ENCODE assay signal across 9 mouse cellular contexts in genomic region chr5:100846599-100846920, GRCm38 (mm10). TPM values are rescaled to one million over a fixed set of nuclear protein-coding genes. Genes with fewer than 3 reads are reported as not detected.
DNase-seq lines count a peak whose midpoint lies in the region; ATAC-seq and TF ChIP-seq lines count a peak whose summit lies in the region.
"Had no signal": no experiment of that assay in that cellular context is flagged by ENCODE, and none has a peak within 500 bp of the region (broad histone marks: within the 10 kb centered on the region; RNA-seq: fewer than 3 reads in every experiment).

No protein-coding gene starts in this region.

- peak overlapping the region; percentile 85 for H3K9ac ChIP-seq in heart, embryonic 16.5 days (ENCODE audit: low read length)
- peak overlapping the region; percentile 59 for H3K9ac ChIP-seq in forebrain, embryonic 14.5 days (ENCODE audit: low read length)
- H3K9ac ChIP-seq in liver, embryonic 16.5 days (ENCODE audit: low read depth, low read length): peak overlapping the region; percentile 59

- H3K27me3 ChIP-seq in heart, embryonic 16.5 days (ENCODE audit: control insufficient read depth, insufficient read depth, low read length): no peaks in the 10 kb centered on the region; the same call in 1 of the 2 replicates
- H3K27me3 ChIP-seq in E14TG2a.4 (ENCODE audit: insufficient read depth, low read length): peaks cover 51% of the 10 kb centered on the region
- H3K27me3 ChIP-seq in forebrain, embryonic 14.5 days (replicated peaks; ENCODE audit: control insufficient read depth, insufficient read depth, low read length): peaks cover 22% of the 10 kb centered on the region; the same call in 1 of the 2 replicates
- peaks cover 36% of the 10 kb centered on the region for H3K27me3 ChIP-seq in liver, embryonic 16.5 days (ENCODE audit: control insufficient read depth, insufficient read depth, low read depth, low read length)
- H3K27me3 ChIP-seq: Patski had no signal

- H3K4me2 ChIP-seq in heart, embryonic 16.5 days (ENCODE audit: low read depth, low read length): peak overlapping the region; percentile 71
- peak overlapping the region; percentile 99 for H3K4me2 ChIP-seq in forebrain, embryonic 14.5 days (ENCODE audit: low read length)
- peak overlapping the region; percentile 63 for H3K4me2 ChIP-seq in liver, embryonic 16.5 days (ENCODE audit: low read depth, low read length)

- DNase-seq in heart, adult 8-10 months (ENCODE audit: low spot score): no peak
- no peak for DNase-seq in forebrain, embryonic 14.5 days (ENCODE audit: low spot score)
- DNase-seq in gastrocnemius, postnatal 36 days: no peak
- DNase-seq in urinary bladder, postnatal 4 days (ENCODE audit: low spot score in 2 of 2): no peak
- DNase-seq in adrenal gland, postnatal 10 days: no peak

- intact Hi-C loops in gastrocnemius, postnatal 36 days (cut with DNase I): no loop called here

- peaks cover 10% of the 10 kb centered on the region for H3K9me3 ChIP-seq in heart, embryonic 16.5 days (replicated peaks; ENCODE audit: control insufficient read depth, low read length)
- H3K9me3 ChIP-seq in E14TG2a.4 (ENCODE audit: low read length): peaks cover 10% of the 10 kb centered on the region
- H3K9me3 ChIP-seq in forebrain, embryonic 14.5 days (replicated peaks; ENCODE audit: control insufficient read depth, low read length): peaks cover 4% of the 10 kb centered on the region; the same call in 1 of the 2 replicates
- no peaks in the 10 kb centered on the region for H3K9me3 ChIP-seq in liver, embryonic 16.5 days (replicated peaks; ENCODE audit: control insufficient read depth, low read length)

- peaks cover 10% of the 10 kb centered on the region for H3K36me3 ChIP-seq in heart, embryonic 16.5 days (ENCODE audit: control insufficient read depth, insufficient read depth)
- no peaks in the 10 kb centered on the region for H3K36me3 ChIP-seq in E14TG2a.4 (ENCODE audit: insufficient read depth, low read length)
- no peaks in the 10 kb centered on the region for H3K36me3 ChIP-seq in forebrain, embryonic 14.5 days (ENCODE audit: control insufficient read depth, insufficient read depth, low read length)
- no peaks in the 10 kb centered on the region for H3K36me3 ChIP-seq in liver, embryonic 16.5 days (ENCODE audit: control insufficient read depth, insufficient read depth)

- H3K4me3 ChIP-seq in heart, embryonic 16.5 days (ENCODE audit: low read length): peak overlapping the region; percentile 70
- peak overlapping the region; percentile 82 for H3K4me3 ChIP-seq in E14TG2a.4 (replicated peaks; ENCODE audit: low read length)
- peak overlapping the region; percentile 53 for H3K4me3 ChIP-seq in forebrain, embryonic 14.5 days (ENCODE audit: low read depth, low read length)
- peak overlapping the region; percentile 62 for H3K4me3 ChIP-seq in liver, embryonic 16.5 days (ENCODE audit: low read depth, low read length)

- peaks cover 6% of the 10 kb centered on the region; the same call in 1 of the 2 replicates for H3K4me1 ChIP-seq in heart, embryonic 16.5 days (ENCODE audit: control insufficient read depth, insufficient read depth, low read length)
- H3K4me1 ChIP-seq in E14TG2a.4 (replicated peaks; ENCODE audit: low read depth, low read length): peaks cover 16% of the 10 kb centered on the region
- 0 out of 2 replicates have a peak, but pooled peaks cover 6% of the 10 kb centered on the region for H3K4me1 ChIP-seq in forebrain, embryonic 14.5 days (ENCODE audit: control insufficient read depth, insufficient read depth, low read length)
- no peaks in the 10 kb centered on the region for H3K4me1 ChIP-seq in liver, embryonic 16.5 days (ENCODE audit: control insufficient read depth, low read depth, low read length)

- no peak for TF ChIP-seq CTCF in E14TG2a.4 (conservative IDR thresholded peaks at IDR 0.05; ENCODE audit: low read length)

- WGBS in heart, embryonic 16.5 days: 1% methylated on average over 14 of the region's 22 CpGs
- 1% methylated on average over 22 of the region's 22 CpGs for WGBS in forebrain, embryonic 14.5 days
- WGBS in liver, embryonic 16.5 days (ENCODE audit: insufficient replicate concordance): under 1% methylated on average over 20 of the region's 22 CpGs

- H3K27ac ChIP-seq in heart, embryonic 16.5 days (ENCODE audit: low read length): peak overlapping the region; percentile 97
- H3K27ac ChIP-seq in forebrain, embryonic 14.5 days (ENCODE audit: low read depth, low read length): no peak overlapping the region
- H3K27ac ChIP-seq in liver, embryonic 16.5 days (ENCODE audit: low read length): peak overlapping the region; percentile 65

- ATAC-seq in heart, embryonic 16.5 days (replicated peaks; ENCODE audit: extremely low read depth, insufficient read depth, low FRiP score): no peak; the same call in none of the 2 replicates
- no peak for ATAC-seq in forebrain, embryonic 14.5 days
- ATAC-seq in liver, embryonic 16.5 days (ENCODE audit: low read depth): peak; percentile 49

RNA-seq across cellular contexts. Expression of gene Gpat3, which starts 1.0 kb away (rescaled TPM):
- polyA plus RNA-seq in heart, embryonic 16.5 days (2015; fragmentation: Nextera tagmentation; extraction: Ambion mirVana): 13.6 and 15.3 TPM in 2 replicates
- 10 to 100 TPM; 20.5 to 28.0 (median 23.1) TPM for total RNA-seq in heart, adult 8-10 months (2022)
- 0.33 and 0.69 TPM in 2 replicates for polyA plus RNA-seq in forebrain, embryonic 14.5 days (2014; fragmentation: Nextera tagmentation; extraction: Ambion mirVana)
- polyA plus RNA-seq in liver, embryonic 16.5 days (2015; fragmentation: Nextera tagmentation; extraction: Ambion mirVana): 4.9 and 5.0 TPM in 2 replicates
- total RNA-seq in gastrocnemius, postnatal 36 days (2021): 1 to 10 TPM; 6.0 to 7.6 TPM
- 10 to 100 TPM; 10.0 to 10.2 TPM for total RNA-seq in adrenal gland, postnatal 10 days (2021)

RNA-seq across cellular contexts. Expression of gene Abraxas1, which starts 25.8 kb away (rescaled TPM):
- 29.5 and 38.1 TPM in 2 replicates for polyA plus RNA-seq in heart, embryonic 16.5 days (2015; fragmentation: Nextera tagmentation; extraction: Ambion mirVana)
- total RNA-seq in heart, adult 8-10 months (2022): 10 to 100 TPM in 2 of 4 experiments, 1 to 10 TPM in 2; 9.3 to 12.5 (median 10.1) TPM
- polyA plus RNA-seq in forebrain, embryonic 14.5 days (2014; fragmentation: Nextera tagmentation; extraction: Ambion mirVana): 11.8 and 13.4 TPM in 2 replicates
- polyA plus RNA-seq in liver, embryonic 16.5 days (2015; fragmentation: Nextera tagmentation; extraction: Ambion mirVana): 13.2 and 13.4 TPM in 2 replicates
- 1 to 10 TPM; 3.0 to 4.3 TPM for total RNA-seq in gastrocnemius, postnatal 36 days (2021)
- total RNA-seq in adrenal gland, postnatal 10 days (2021): 10 to 100 TPM; 12.9 to 17.9 TPM

RNA-seq across cellular contexts. Expression of gene Mrps18c, which starts 48.1 kb away (rescaled TPM):
- 124 and 128 TPM in 2 replicates for polyA plus RNA-seq in heart, embryonic 16.5 days (2015; fragmentation: Nextera tagmentation; extraction: Ambion mirVana)
- 100 to 1,000 TPM in 1 of 4 experiments, 10 to 100 TPM in 3; 78.4 to 102 (median 88.9) TPM for total RNA-seq in heart, adult 8-10 months (2022)
- polyA plus RNA-seq in forebrain, embryonic 14.5 days (2014; fragmentation: Nextera tagmentation; extraction: Ambion mirVana): 156 and 172 TPM in 2 replicates
- 105 and 134 TPM in 2 replicates for polyA plus RNA-seq in liver, embryonic 16.5 days (2015; fragmentation: Nextera tagmentation; extraction: Ambion mirVana)
- 10 to 100 TPM; 63.1 to 64.4 TPM for total RNA-seq in gastrocnemius, postnatal 36 days (2021)
- 100 to 1,000 TPM; 118 to 120 TPM for total RNA-seq in adrenal gland, postnatal 10 days (2021)

RNA-seq across cellular contexts. Expression of gene Helq, which starts 48.2 kb away (rescaled TPM):
- 8.7 and 9.5 TPM in 2 replicates for polyA plus RNA-seq in heart, embryonic 16.5 days (2015; fragmentation: Nextera tagmentation; extraction: Ambion mirVana)
- total RNA-seq in heart, adult 8-10 months (2022): 1 to 10 TPM; 2.7 to 5.2 (median 2.8) TPM
- 16.0 and 20.5 TPM in 2 replicates for polyA plus RNA-seq in forebrain, embryonic 14.5 days (2014; fragmentation: Nextera tagmentation; extraction: Ambion mirVana)
- polyA plus RNA-seq in liver, embryonic 16.5 days (2015; fragmentation: Nextera tagmentation; extraction: Ambion mirVana): 8.4 and 8.6 TPM in 2 replicates
- 1 to 10 TPM; 6.2 to 8.9 TPM for total RNA-seq in gastrocnemius, postnatal 36 days (2021)
- total RNA-seq in adrenal gland, postnatal 10 days (2021): 1 to 10 TPM; 4.9 to 9.1 TPM
